Mouse (Mus musculus) MEL-GATA-1-ER (cell line): ENCODE measurements around the gene Cd3eap.

Experiments
- DNase-seq: peaks from one replicate; pipeline ENCODE4 v3.0.0-alpha.2; 2012; ENCODE audit warnings: low read depth; ENCODE audit errors: extremely low read depth

Cd3eap gene

GRCm38 (mm10) chr7:19335583-19335982, 23.7 kb downstream of the Cd3eap start:
- DNase-seq, result peak; percentile 77

- no peak for DNase-seq
Observed at GRCm38 (mm10) chr7:19332709-19333352, 26.5 kb downstream of the Cd3eap start.

- DNase-seq, result no peak
Observed at GRCm38 (mm10) chr7:19331910-19332309, 27.4 kb downstream of the Cd3eap start.

- no peak for DNase-seq
Observed at GRCm38 (mm10) chr7:19328425-19328824, 30.9 kb downstream of the Cd3eap start.

- DNase-seq, result no peak
Observed at GRCm38 (mm10) chr7:19327782-19328181, 31.5 kb downstream of the Cd3eap start.

GRCm38 (mm10) chr7:19327128-19327527, 32.2 kb downstream of the Cd3eap start:
- no peak for DNase-seq

GRCm38 (mm10) chr7:19326359-19326758, 32.9 kb downstream of the Cd3eap start:
- no peak for DNase-seq

- DNase-seq, result no peak
Observed at GRCm38 (mm10) chr7:19325262-19326199, 33.8 kb downstream of the Cd3eap start.

GRCm38 (mm10) chr7:19324221-19324620, 35.1 kb downstream of the Cd3eap start:
- DNase-seq, result no peak

GRCm38 (mm10) chr7:19322489-19322888, 36.8 kb downstream of the Cd3eap start:
- DNase-seq, result no peak

- DNase-seq, result no peak
Observed at GRCm38 (mm10) chr7:19321464-19321863, 37.8 kb downstream of the Cd3eap start.

- no peak for DNase-seq
Observed at GRCm38 (mm10) chr7:19320637-19321036, 38.6 kb downstream of the Cd3eap start.

GRCm38 (mm10) chr7:19319906-19320305, 39.4 kb downstream of the Cd3eap start:
- peak; percentile 73 for DNase-seq

- no peak for DNase-seq
Observed at GRCm38 (mm10) chr7:19319458-19319857, 39.8 kb downstream of the Cd3eap start.

GRCm38 (mm10) chr7:19318676-19319075, 40.6 kb downstream of the Cd3eap start:
- DNase-seq, result no peak

GRCm38 (mm10) chr7:19318201-19318600, 41.1 kb downstream of the Cd3eap start:
- DNase-seq, result no peak

- peak; percentile 49 for DNase-seq
Observed at GRCm38 (mm10) chr7:19316451-19317161, 42.7 kb downstream of the Cd3eap start.

- DNase-seq, result no peak
Observed at GRCm38 (mm10) chr7:19314033-19314432, 45.2 kb downstream of the Cd3eap start.

- DNase-seq, result no peak
Observed at GRCm38 (mm10) chr7:19311991-19312390, 47.3 kb downstream of the Cd3eap start.

GRCm38 (mm10) chr7:19309884-19310641, 49.2 kb downstream of the Cd3eap start, which contains the start of gene Fosb:
Fosb (minus strand) TSS chr7:19310051.
- DNase-seq, result peak; percentile 75

GRCm38 (mm10) chr7:19309278-19309883, 49.9 kb downstream of the Cd3eap start:
- no peak for DNase-seq
